Mouse (Mus musculus) common myeloid progenitor, adult 5-6 weeks (primary cell): Measurements from ENCODE around the gene N6amt1. TPM values are rescaled to one million over a fixed set of nuclear protein-coding genes. Genes with fewer than 3 reads are reported as not detected.

Experiments
- ATAC-seq: replicated peaks from 2 replicates; pipeline ENCODE4 v1.8.0; 2016; ENCODE audit warnings: low read depth, mild to moderate bottlenecking, moderate TSS enrichment, inconsistent platforms; ENCODE audit not compliant: poor library complexity, severe bottlenecking
- total RNA-seq: library from RNA; stranded (forward); fragments of 200-1000, 187-1606 nt; gene quantifications from 2 replicates; pipeline ENCODE4 v1.2.3, GENCODE M21; 2017

Gene N6amt1
- total RNA-seq, 1 experiment from 2014 or later = 14.9 TPM

DNA sequence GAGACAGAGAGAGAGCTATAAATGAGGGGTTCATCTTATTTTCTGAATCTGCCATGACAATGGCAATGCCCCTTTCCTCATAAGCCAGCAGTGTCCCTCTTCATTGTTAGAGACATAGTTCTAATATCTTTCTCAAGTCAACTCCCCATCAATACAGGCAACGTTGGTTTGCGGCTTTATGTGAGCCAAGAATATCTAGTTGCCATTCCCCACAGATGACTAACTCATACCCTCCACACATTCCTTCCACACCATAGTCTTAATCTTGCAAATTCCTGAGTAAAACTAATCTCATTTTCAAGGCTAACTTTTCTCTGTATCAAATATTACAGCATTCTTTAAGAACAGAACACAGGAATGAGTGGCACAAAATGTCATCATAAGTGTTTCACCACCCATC is 29.0 kb downstream of the N6amt1 start:
- no peak for ATAC-seq

DNA sequence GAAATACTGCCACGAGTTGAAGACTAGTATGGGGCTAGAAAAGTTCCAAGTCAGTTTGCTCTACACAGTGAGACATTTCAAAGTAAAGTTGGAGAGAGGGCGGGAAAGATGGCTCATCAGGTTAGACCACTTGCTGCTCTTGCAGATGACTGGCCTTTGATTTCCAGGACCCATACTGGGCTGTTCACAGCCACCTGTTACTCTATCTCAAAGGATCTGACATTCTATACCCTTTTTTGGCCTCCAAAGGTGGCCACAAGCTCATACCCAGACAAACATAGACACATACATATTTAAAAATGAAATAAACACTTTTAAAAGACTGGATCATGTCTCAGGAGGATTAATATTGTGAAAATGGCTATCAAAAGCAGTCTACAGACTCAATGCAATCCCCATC is 30.4 kb downstream of the N6amt1 start:
- ATAC-seq = no peak

DNA sequence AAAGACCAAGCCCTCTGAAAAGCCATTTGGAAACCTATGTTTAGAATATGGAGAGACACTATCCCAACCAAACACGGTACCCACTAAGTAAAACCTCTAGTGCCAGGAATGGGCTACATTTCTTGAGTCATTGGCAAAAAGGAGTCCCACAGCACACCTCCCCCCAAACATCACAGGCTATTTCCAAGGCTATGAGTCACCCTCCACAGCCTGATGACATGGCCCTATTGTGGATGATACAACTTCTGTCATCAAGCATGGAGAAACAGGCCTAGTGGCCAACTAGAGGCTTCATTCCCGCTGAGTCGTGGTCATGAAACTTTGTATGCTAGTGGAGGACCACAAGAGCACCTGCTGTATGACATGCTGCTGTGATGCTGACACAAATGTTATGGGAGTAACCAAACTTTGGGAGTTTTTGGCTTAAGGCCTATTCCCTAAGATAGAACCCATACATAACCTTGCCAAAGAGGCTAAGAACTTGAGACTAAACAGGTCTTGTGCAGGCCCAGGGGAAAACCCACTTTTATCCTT is 33.5 kb downstream of the N6amt1 start:
- ATAC-seq = no peak

DNA sequence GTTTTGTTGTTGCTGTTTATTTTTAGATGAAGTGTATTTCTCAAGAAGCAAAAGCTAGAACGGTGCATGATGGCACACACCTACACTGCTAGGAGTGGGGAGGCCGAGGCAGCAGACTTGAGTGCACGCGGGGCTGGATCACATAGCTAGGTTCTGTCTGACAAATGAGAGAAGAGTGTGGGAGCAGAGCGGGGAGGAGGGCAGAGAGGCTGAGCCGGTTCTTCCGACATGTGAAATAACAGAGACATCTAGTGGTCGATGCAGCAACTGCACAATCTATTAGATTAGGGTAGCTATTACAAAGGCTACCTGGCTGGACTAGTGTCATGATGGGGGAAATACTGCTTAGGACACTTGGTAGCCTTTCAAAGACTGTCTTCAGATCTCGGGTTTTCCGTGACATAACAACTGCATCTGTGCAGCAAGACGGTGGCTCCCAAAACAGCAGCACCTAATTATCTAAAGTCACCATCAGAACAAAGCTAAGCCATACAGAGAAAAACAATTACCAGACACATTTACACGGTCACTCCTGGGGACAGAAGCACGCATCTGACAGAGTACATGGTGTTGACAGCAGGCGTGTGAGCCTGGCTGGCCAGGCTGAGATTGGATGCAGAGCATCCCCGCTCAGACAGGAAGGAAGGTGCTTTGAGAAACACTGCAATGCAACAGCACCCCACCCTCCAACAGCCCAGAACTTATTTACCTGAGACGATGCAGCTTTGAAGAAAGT is 40.0 kb downstream of the N6amt1 start:
- ATAC-seq = peak; percentile 96

- ATAC-seq = peak; percentile 97
These were observed 51.0 kb downstream of the N6amt1 start for GRCm38 (mm10) chr16:87405001-87405400.

Other genes starting within 250 kb of the N6amt1 start
- gene Ltn1, start 78.4 kb downstream of the N6amt1 start, total RNA-seq = 30.5 and 38.3 TPM in 2 replicates
- gene Rwdd2b, start 86.4 kb downstream of the N6amt1 start, total RNA-seq = 12.3 and 16.1 TPM in 2 replicates
- 135 and 172 TPM in 2 replicates for gene Usp16, start 100.5 kb downstream of the N6amt1 start, total RNA-seq
- gene Cct8, start 141.7 kb downstream of the N6amt1 start, total RNA-seq = 907 and 916 TPM in 2 replicates
- gene Map3k7cl, start 199.1 kb downstream of the N6amt1 start, total RNA-seq = not detected in 2 replicates